ENCODE assay signal across 8 mouse cellular contexts in the genomic region with DNA sequence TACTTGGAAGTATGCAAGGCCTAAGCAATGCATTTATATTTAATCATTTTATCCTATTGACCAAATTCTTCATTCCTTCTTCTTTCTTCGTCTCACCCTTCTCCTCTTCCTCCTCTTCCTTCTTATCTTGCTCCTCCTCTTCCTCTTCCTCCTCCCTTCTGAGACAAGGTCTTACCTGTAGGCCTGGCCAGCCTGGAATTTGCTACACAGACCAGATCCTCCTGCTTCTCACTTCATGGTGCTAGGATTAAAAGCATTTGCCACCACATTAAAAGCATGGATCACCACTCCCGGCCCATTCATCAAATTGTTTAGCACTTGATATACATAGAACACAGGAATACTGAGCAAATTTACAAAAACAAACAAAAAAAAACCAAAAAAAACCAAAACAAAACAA. TPM values are rescaled to one million over a fixed set of nuclear protein-coding genes. Genes with fewer than 3 reads are reported as not detected.
DNase-seq lines count a peak whose midpoint lies in the region; ATAC-seq and TF ChIP-seq lines count a peak whose summit lies in the region.

No protein-coding gene starts in this region.

- no peaks in the 10 kb centered on the region for H3K9me3 ChIP-seq in lung, embryonic 16.5 days (ENCODE audit: control insufficient read depth, low read length)
- no peaks in the 10 kb centered on the region for H3K9me3 ChIP-seq in forebrain, embryonic 12.5 days
- H3K9me3 ChIP-seq in limb, embryonic 14.5 days (ENCODE audit: control insufficient read depth, low read length): no peaks in the 10 kb centered on the region
- no peaks in the 10 kb centered on the region for H3K9me3 ChIP-seq in stomach, embryonic 15.5 days

- H3K4me2 ChIP-seq in lung, embryonic 16.5 days (ENCODE audit: low read depth, low read length): peak overlapping the region; percentile 82
- H3K4me2 ChIP-seq in forebrain, embryonic 12.5 days: peak overlapping the region; percentile 78
- peak overlapping the region; percentile 57 for H3K4me2 ChIP-seq in limb, embryonic 14.5 days (replicated peaks; ENCODE audit: low read depth, low read length, severe bottlenecking)
- H3K4me2 ChIP-seq in stomach, embryonic 15.5 days: peak overlapping the region; percentile 70

- H3K36me3 ChIP-seq in lung, embryonic 16.5 days (ENCODE audit: control insufficient read depth, insufficient read depth, low read length): no peaks in the 10 kb centered on the region
- no peaks in the 10 kb centered on the region for H3K36me3 ChIP-seq in forebrain, embryonic 12.5 days (replicated peaks)
- H3K36me3 ChIP-seq in limb, embryonic 14.5 days (ENCODE audit: control insufficient read depth, insufficient read depth, low read length): no peaks in the 10 kb centered on the region
- H3K36me3 ChIP-seq in stomach, embryonic 15.5 days: no peaks in the 10 kb centered on the region

- no peaks in the 10 kb centered on the region for H3K27me3 ChIP-seq in lung, embryonic 16.5 days (ENCODE audit: control insufficient read depth, insufficient read depth, low read depth, low read length)
- H3K27me3 ChIP-seq in forebrain, embryonic 12.5 days: no peaks in the 10 kb centered on the region
- H3K27me3 ChIP-seq in limb, embryonic 14.5 days (ENCODE audit: control insufficient read depth, insufficient read depth, low read length): no peaks in the 10 kb centered on the region
- no peaks in the 10 kb centered on the region for H3K27me3 ChIP-seq in stomach, embryonic 15.5 days (replicated peaks)

- no peak for TF ChIP-seq POLR2A in limb, embryonic 14.5 days (IDR thresholded peaks at IDR 0.05; ENCODE audit: borderline replicate concordance, extremely low read depth, insufficient read depth, insufficient read length)

- ATAC-seq in lung, embryonic 16.5 days (ENCODE audit: low read depth): no peak
- ATAC-seq in forebrain, embryonic 12.5 days (ENCODE audit: low FRiP score): no peak
- ATAC-seq in limb, embryonic 14.5 days (ENCODE audit: low FRiP score, low read depth): no peak
- no peak for ATAC-seq in stomach, embryonic 15.5 days (ENCODE audit: insufficient read depth, low FRiP score, low read depth)
- no peak for ATAC-seq in erythroblast, adult 5-6 weeks (replicated peaks; ENCODE audit: low FRiP score, poor library complexity, severe bottlenecking)

- no peak for DNase-seq in lung, adult 18-20 months
- DNase-seq in limb, embryonic 14.5 days (ENCODE audit: low spot score): no peak
- DNase-seq in frontal cortex, postnatal 25 days (ENCODE audit: low spot score in 2 of 2): no peak
- no peak for DNase-seq in cerebellum, postnatal 36 days

- WGBS in lung, embryonic 16.5 days: 39% methylated on average over 2 of the region's 2 CpGs
- 42% methylated on average over 2 of the region's 2 CpGs for WGBS in forebrain, embryonic 12.5 days
- 41% methylated on average over 2 of the region's 2 CpGs for WGBS in limb, embryonic 14.5 days
- 43% methylated on average over 2 of the region's 2 CpGs for WGBS in stomach, embryonic 15.5 days

- peak overlapping the region; percentile 80 for H3K4me3 ChIP-seq in lung, embryonic 16.5 days (ENCODE audit: low read length)
- peak overlapping the region; percentile 84 for H3K4me3 ChIP-seq in forebrain, embryonic 12.5 days (replicated peaks)
- peak overlapping the region; percentile 85 for H3K4me3 ChIP-seq in limb, embryonic 14.5 days (replicated peaks; ENCODE audit: low read length)
- H3K4me3 ChIP-seq in stomach, embryonic 15.5 days (replicated peaks): peak overlapping the region; percentile 74

- peak overlapping the region; percentile 93 for H3K27ac ChIP-seq in lung, embryonic 16.5 days (ENCODE audit: low read length)
- no peak overlapping the region; the same call in 1 of the 2 replicates for H3K27ac ChIP-seq in forebrain, embryonic 12.5 days
- H3K27ac ChIP-seq in limb, embryonic 14.5 days (replicated peaks; ENCODE audit: low read depth, low read length): peak overlapping the region; percentile 94
- peak overlapping the region; percentile 97 for H3K27ac ChIP-seq in stomach, embryonic 15.5 days

- peaks cover 20% of the 10 kb centered on the region for H3K4me1 ChIP-seq in lung, embryonic 16.5 days (replicated peaks; ENCODE audit: control insufficient read depth, insufficient read depth, low read length)
- H3K4me1 ChIP-seq in forebrain, embryonic 12.5 days: peaks cover 17% of the 10 kb centered on the region
- peaks cover 14% of the 10 kb centered on the region for H3K4me1 ChIP-seq in limb, embryonic 14.5 days (ENCODE audit: control insufficient read depth, insufficient read depth, low read length)
- peaks cover 17% of the 10 kb centered on the region; the same call in 1 of the 2 replicates for H3K4me1 ChIP-seq in stomach, embryonic 15.5 days

- peak overlapping the region; percentile 93 for H3K9ac ChIP-seq in lung, embryonic 16.5 days (ENCODE audit: low read length)
- peak overlapping the region; percentile 86; the same call in 1 of the 2 replicates for H3K9ac ChIP-seq in forebrain, embryonic 12.5 days
- peak overlapping the region; percentile 92 for H3K9ac ChIP-seq in limb, embryonic 14.5 days (ENCODE audit: low read depth, low read length, severe bottlenecking)
- H3K9ac ChIP-seq in stomach, embryonic 15.5 days: peak overlapping the region; percentile 84; the same call in 1 of the 2 replicates

RNA-seq across cellular contexts. Expression of a gene that starts 0.9 kb away (rescaled TPM):
- 72.6 and 75.3 TPM in 2 replicates for polyA plus RNA-seq in lung, embryonic 16.5 days (2015; fragmentation: Nextera tagmentation; extraction: Ambion mirVana)
- polyA plus RNA-seq in forebrain, embryonic 12.5 days (2016; fragmentation: Nextera tagmentation; extraction: Ambion mirVana): 44.4 and 46.5 TPM in 2 replicates
- 38.1 and 38.6 TPM in 2 replicates for polyA plus RNA-seq in limb, embryonic 14.5 days (2012; rRNA removed)
- 79.5 and 87.5 TPM in 2 replicates for polyA plus RNA-seq in limb, embryonic 14.5 days (2014; fragmentation: Nextera tagmentation; extraction: Ambion mirVana)
- polyA plus RNA-seq in stomach, embryonic 15.5 days (2015; fragmentation: Nextera tagmentation; extraction: Ambion mirVana): 76.4 and 83.1 TPM in 2 replicates
- 5.6 and 14.0 TPM in 2 replicates for total RNA-seq in erythroblast, adult 5-6 weeks (2015; ENCODE audit: low replicate concordance)
- total RNA-seq in erythroblast, adult 5-6 weeks (2017; ENCODE audit: low replicate concordance): 3.5 and 5.3 TPM in 2 replicates
